Mouse (Mus musculus) hindbrain, embryonic 14.5 days (tissue): Measurements from ENCODE around the gene Ephb1. TPM values are rescaled to one million over a fixed set of nuclear protein-coding genes. Genes with fewer than 3 reads are reported as not detected.

Experiments used
- ATAC-seq: fragments of 200-750 bp; cut with Nextera tagmentation; 2 replicates; pipeline ENCODE4 v1.8.0; 2017; ENCODE audit warnings: moderate number of reproducible peaks, mild to moderate bottlenecking, moderate TSS enrichment, moderate library complexity; ENCODE audit not compliant: low FRiP score
- DNase-seq: peaks from one replicate; pipeline ENCODE4 v3.0.0-alpha.2; 2015; ENCODE audit warnings: low spot score
- H3K27ac ChIP-seq: fragments of 300-500 bp; sonication (generic); 2 replicates; pipeline ENCODE4 v1.5.1; 2014; ENCODE audit warnings: mild to moderate bottlenecking, moderate library complexity
- H3K27me3 ChIP-seq: fragments of 300-500 bp; sonication (generic); 2 replicates; pipeline ENCODE4 v1.6.1; 2014; ENCODE audit warnings: mild to moderate bottlenecking, low read length, mixed read lengths; ENCODE audit not compliant: control insufficient read depth, insufficient read depth
- H3K36me3 ChIP-seq: fragments of 300-500 bp; sonication (generic); replicated peaks from 2 replicates; pipeline ENCODE4 v1.6.1; 2014; ENCODE audit not compliant: control insufficient read depth, insufficient read depth
- H3K4me1 ChIP-seq: fragments of 300-500 bp; sonication (generic); replicated peaks from 2 replicates; pipeline ENCODE4 v1.6.1; 2014; ENCODE audit warnings: antibody characterized with exemption, low read length, mixed read lengths; ENCODE audit not compliant: control insufficient read depth, insufficient read depth
- H3K4me2 ChIP-seq: fragments of 300-500 bp; sonication (generic); replicated peaks from 2 replicates; pipeline ENCODE4 v1.6.1; 2014; ENCODE audit warnings: mild to moderate bottlenecking, moderate library complexity
- H3K4me3 ChIP-seq: fragments of 300-500 bp; sonication (generic); replicated peaks from 2 replicates; pipeline ENCODE4 v1.5.1; 2014; ENCODE audit warnings: mild to moderate bottlenecking, low read length
- H3K9ac ChIP-seq: fragments of 300-500 bp; sonication (generic); 2 replicates; pipeline ENCODE4 v1.6.1; 2014
- H3K9me3 ChIP-seq: fragments of 300-500 bp; sonication (generic); 2 replicates; pipeline ENCODE4 v1.6.1; 2016; ENCODE audit warnings: low read length; ENCODE audit not compliant: control insufficient read depth
- WGBS: fragments of 180-500 bp; shearing (Covaris S2); extraction: QIAGEN DNeasy Blood & Tissue Kit; methylation state at CpG from one replicate; pipeline ENCODE4 v1.1.7; 2014; 5-methylcytosine and 5-hydroxymethylcytosine counted together
- polyA plus RNA-seq: library from polyadenylated mRNA; unstranded; fragments of >200 nt; fragmentation: Nextera tagmentation; extraction: Ambion mirVana; gene quantifications from 2 replicates; pipeline ENCODE4 v1.2.1, GENCODE M21; 2014

Ephb1 gene
- polyA plus RNA-seq, 1 experiment from 2014 or later: 52.2 TPM

GRCm38 (mm10) chr9:102086053-102086706 is 268.3 kb downstream of the Ephb1 start:
- no peak for ATAC-seq
- Histone ChIP-seq H3K4me2 (no peak overlapping the region), H3K27me3 (no peaks in the 10 kb centered on the region), H3K36me3 (no peaks in the 10 kb centered on the region), H3K9me3 (no peaks in the 10 kb centered on the region), H3K4me3 (no peak overlapping the region), H3K4me1 (0 out of 2 replicates have a peak, but pooled peaks cover 20% of the 10 kb centered on the region), H3K27ac (no peak overlapping the region), H3K9ac (no peak overlapping the region)
- DNase-seq: no peak
- WGBS: 83% methylated on average over 24 of the region's 24 CpGs

- H3K27me3 ChIP-seq: no peaks in the 10 kb centered on the region
- 77% methylated on average over 9 of the region's 9 CpGs for WGBS
Observed at GRCm38 (mm10) chr9:102085477-102085876, 269.0 kb downstream of the Ephb1 start.

GRCm38 (mm10) chr9:102080934-102081333 is 273.6 kb downstream of the Ephb1 start:
- H3K27me3 ChIP-seq: no peaks in the 10 kb centered on the region
- no peak overlapping the region for H3K27ac ChIP-seq
- H3K36me3 ChIP-seq: no peaks in the 10 kb centered on the region
- 0 out of 2 replicates have a peak, but pooled peaks cover 17% of the 10 kb centered on the region for H3K4me1 ChIP-seq
- 61% methylated on average over 5 of the region's 5 CpGs for WGBS
- no peaks in the 10 kb centered on the region for H3K9me3 ChIP-seq
- DNase-seq: no peak
- no peak overlapping the region for H3K9ac ChIP-seq
- no peak overlapping the region for H3K4me2 ChIP-seq
- no peak for ATAC-seq
- H3K4me3 ChIP-seq: no peak overlapping the region

More at GRCm38 (mm10) chr9:102085477-102085876, 269.0 kb downstream of the Ephb1 start:
- ATAC-seq (no peak), DNase-seq (no peak)
- Histone ChIP-seq H3K36me3 (no peaks in the 10 kb centered on the region), H3K4me1 (0 out of 2 replicates have a peak, but pooled peaks cover 24% of the 10 kb centered on the region), H3K9ac (no peak overlapping the region), H3K4me2 (no peak overlapping the region), H3K27ac (no peak overlapping the region), H3K9me3 (no peaks in the 10 kb centered on the region), H3K4me3 (no peak overlapping the region)

- no peak overlapping the region for H3K9ac ChIP-seq
- 0 out of 2 replicates have a peak, but pooled peaks cover 9% of the 10 kb centered on the region for H3K4me1 ChIP-seq
- DNase-seq (no peak), ATAC-seq (no peak)
- 93% methylated on average over 2 of the region's 2 CpGs for WGBS
- H3K4me2 ChIP-seq: no peak overlapping the region
- no peaks in the 10 kb centered on the region for H3K36me3 ChIP-seq
- H3K4me3 ChIP-seq: no peak overlapping the region
- H3K27me3 ChIP-seq: no peaks in the 10 kb centered on the region
- H3K27ac ChIP-seq: no peak overlapping the region
- H3K9me3 ChIP-seq: no peaks in the 10 kb centered on the region
Observed at GRCm38 (mm10) chr9:102079151-102079550, 275.3 kb downstream of the Ephb1 start.

- Histone ChIP-seq H3K4me3 (no peak overlapping the region), H3K4me1 (peaks cover 13% of the 10 kb centered on the region; the same call in 1 of the 2 replicates), H3K36me3 (no peaks in the 10 kb centered on the region), H3K9ac (no peak overlapping the region), H3K27me3 (no peaks in the 10 kb centered on the region), H3K4me2 (no peak overlapping the region), H3K27ac (no peak overlapping the region), H3K9me3 (no peaks in the 10 kb centered on the region)
- no peak for ATAC-seq
- WGBS: 89% methylated on average over 6 of the region's 6 CpGs
- DNase-seq: no peak
Observed at GRCm38 (mm10) chr9:102078238-102078637, 276.3 kb downstream of the Ephb1 start.

GRCm38 (mm10) chr9:102075539-102075938 is 279.0 kb downstream of the Ephb1 start:
- peaks cover 15% of the 10 kb centered on the region; the same call in 1 of the 2 replicates for H3K4me1 ChIP-seq
- ATAC-seq (peak; percentile 27; the same call in 1 of the 2 replicates), DNase-seq (no peak)
- no peaks in the 10 kb centered on the region for H3K36me3 ChIP-seq
- H3K9ac ChIP-seq: no peak overlapping the region
- H3K27me3 ChIP-seq: no peaks in the 10 kb centered on the region
- H3K27ac ChIP-seq: no peak overlapping the region
- no peaks in the 10 kb centered on the region for H3K9me3 ChIP-seq
- 50% methylated on average over 4 of the region's 4 CpGs for WGBS
- no peak overlapping the region for H3K4me3 ChIP-seq
- H3K4me2 ChIP-seq: no peak overlapping the region

- H3K9ac ChIP-seq: no peak overlapping the region
- DNase-seq (no peak), ATAC-seq (no peak)
- no peaks in the 10 kb centered on the region for H3K27me3 ChIP-seq
- no peaks in the 10 kb centered on the region for H3K36me3 ChIP-seq
- H3K4me2 ChIP-seq: no peak overlapping the region
- peaks cover 15% of the 10 kb centered on the region; the same call in 1 of the 2 replicates for H3K4me1 ChIP-seq
- 0 out of 2 replicates have a peak overlapping the region, but pooled peaks have one; percentile 48 for H3K27ac ChIP-seq
- 83% methylated on average over 5 of the region's 5 CpGs for whole genome bisulfite sequencing
- no peaks in the 10 kb centered on the region for H3K9me3 ChIP-seq
- H3K4me3 ChIP-seq: no peak overlapping the region
Observed at GRCm38 (mm10) chr9:102073404-102073803, 281.1 kb downstream of the Ephb1 start.

DNA sequence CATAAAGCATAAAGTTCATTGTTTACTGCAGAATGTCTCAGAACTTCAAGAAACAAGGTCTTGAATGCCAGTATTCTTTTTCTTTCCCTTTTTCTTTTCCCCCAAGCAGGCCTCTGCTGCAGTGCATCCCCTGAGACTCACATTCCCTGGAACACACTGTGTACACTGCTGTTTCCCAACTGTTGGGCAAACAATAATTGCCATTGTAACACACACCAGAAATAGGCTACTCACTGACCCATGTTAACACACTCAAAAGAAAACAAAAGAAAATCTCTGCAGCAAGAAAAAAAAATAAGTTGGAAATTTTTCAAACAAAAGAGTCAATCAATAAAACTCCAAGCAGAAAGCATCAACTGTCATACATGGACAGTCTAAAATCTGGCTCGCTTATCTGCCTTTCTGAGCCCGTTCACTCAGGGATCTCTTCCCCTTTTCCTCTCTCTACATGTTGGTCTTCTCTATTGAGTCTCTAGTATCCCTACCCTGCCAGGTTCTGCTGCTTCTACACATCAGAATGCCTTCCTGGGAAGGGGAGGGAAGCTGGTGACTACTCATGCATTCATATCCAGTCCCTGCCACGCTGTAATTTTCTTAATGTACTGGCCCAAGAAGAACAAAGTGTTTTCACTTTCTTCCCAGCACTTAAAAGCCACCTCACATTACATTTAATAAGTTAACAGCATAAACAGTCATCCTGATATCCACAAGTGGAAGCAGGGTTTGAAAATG is 285.2 kb downstream of the Ephb1 start:
- ATAC-seq (no peak), DNase-seq (no peak)
- H3K36me3 ChIP-seq: no peaks in the 10 kb centered on the region
- no peaks in the 10 kb centered on the region for H3K27me3 ChIP-seq
- H3K27ac ChIP-seq: no peak overlapping the region
- H3K4me2 ChIP-seq: no peak overlapping the region
- H3K9me3 ChIP-seq: no peaks in the 10 kb centered on the region
- peaks cover 11% of the 10 kb centered on the region; the same call in 1 of the 2 replicates for H3K4me1 ChIP-seq
- no peak overlapping the region for H3K9ac ChIP-seq
- no peak overlapping the region for H3K4me3 ChIP-seq
- 24% methylated on average over 3 of the region's 3 CpGs for WGBS

DNA sequence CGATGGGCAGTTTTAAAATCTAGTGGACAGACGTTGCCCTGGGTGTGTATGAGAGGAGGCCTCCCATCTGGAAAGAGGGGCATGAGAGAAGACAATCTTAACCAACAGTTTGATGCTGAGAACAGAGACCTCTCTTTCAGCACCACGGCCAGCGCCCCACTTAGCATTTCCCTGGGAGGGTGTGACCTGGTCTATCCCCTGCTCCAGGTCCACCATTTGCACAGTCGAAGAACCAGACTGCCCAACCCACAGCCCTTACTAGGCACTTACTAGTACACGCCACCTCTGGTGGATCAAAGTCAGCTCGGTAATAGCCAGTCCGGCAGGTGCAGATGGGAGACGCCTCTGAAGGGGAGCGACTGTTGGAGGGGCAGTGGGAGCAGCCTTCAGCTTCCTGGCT is 287.9 kb downstream of the Ephb1 start:
- H3K9ac ChIP-seq: no peak overlapping the region
- WGBS: 76% methylated on average over 10 of the region's 10 CpGs
- H3K36me3 ChIP-seq: no peaks in the 10 kb centered on the region
- no peak overlapping the region for H3K4me2 ChIP-seq
- no peaks in the 10 kb centered on the region for H3K27me3 ChIP-seq
- ATAC-seq (no peak), DNase-seq (no peak)
- no peak overlapping the region for H3K27ac ChIP-seq
- H3K4me3 ChIP-seq: no peak overlapping the region
- no peaks in the 10 kb centered on the region for H3K4me1 ChIP-seq
- H3K9me3 ChIP-seq: no peaks in the 10 kb centered on the region
